Mouse (Mus musculus) cerebellum, adult 18-20 months (tissue): ENCODE results near the gene Polr1a.

Source experiments
- DNase-seq, 2 experiments: peaks; one replicate each; pipeline ENCODE4 v3.0.0; 2021

Gene Polr1a

GRCm38 (mm10) chr6:72001220-72001777 is 92.4 kb downstream of the Polr1a start:
- DNase-seq, result peak; percentile 45

GRCm38 (mm10) chr6:72007411-72008212 is 98.8 kb downstream of the Polr1a start:
- no peak for DNase-seq

GRCm38 (mm10) chr6:72008213-72008655 is 99.4 kb downstream of the Polr1a start:
- DNase-seq, result no peak

- DNase-seq, result no peak
Measured at GRCm38 (mm10) chr6:72009454-72009853, 100.6 kb downstream of the Polr1a start.

- peak; percentile 54 to 68 for DNase-seq
Measured at GRCm38 (mm10) chr6:72014033-72014432, 105.2 kb downstream of the Polr1a start.

GRCm38 (mm10) chr6:72018052-72018451 is 109.2 kb downstream of the Polr1a start:
- no peak for DNase-seq

GRCm38 (mm10) chr6:72025497-72025896 is 116.6 kb downstream of the Polr1a start:
- DNase-seq, result no peak

- DNase-seq, result no peak
Measured at GRCm38 (mm10) chr6:72028079-72028478, 119.2 kb downstream of the Polr1a start.

- DNase-seq, result no peak
Measured at GRCm38 (mm10) chr6:72029674-72030073, 120.8 kb downstream of the Polr1a start.
